Mouse (Mus musculus): ENCODE measurements at regions not wholly inside any gene's neighbourhood (a gene's known extent, or its start where the extent isn't known, plus 50 kb on each side); places are given as distances from the start of the nearest gene placed in this dataset.
A peak's percentile ranks its signal among the peaks of the same experiment; 100 is the strongest.

- no peak for DNase-seq (ENCODE audit: low read depth, low spot score)
Measured at GRCm38 (mm10) chr3:3746542-3746941, 2004.1 kb upstream of the Gm8797 start.

DNA sequence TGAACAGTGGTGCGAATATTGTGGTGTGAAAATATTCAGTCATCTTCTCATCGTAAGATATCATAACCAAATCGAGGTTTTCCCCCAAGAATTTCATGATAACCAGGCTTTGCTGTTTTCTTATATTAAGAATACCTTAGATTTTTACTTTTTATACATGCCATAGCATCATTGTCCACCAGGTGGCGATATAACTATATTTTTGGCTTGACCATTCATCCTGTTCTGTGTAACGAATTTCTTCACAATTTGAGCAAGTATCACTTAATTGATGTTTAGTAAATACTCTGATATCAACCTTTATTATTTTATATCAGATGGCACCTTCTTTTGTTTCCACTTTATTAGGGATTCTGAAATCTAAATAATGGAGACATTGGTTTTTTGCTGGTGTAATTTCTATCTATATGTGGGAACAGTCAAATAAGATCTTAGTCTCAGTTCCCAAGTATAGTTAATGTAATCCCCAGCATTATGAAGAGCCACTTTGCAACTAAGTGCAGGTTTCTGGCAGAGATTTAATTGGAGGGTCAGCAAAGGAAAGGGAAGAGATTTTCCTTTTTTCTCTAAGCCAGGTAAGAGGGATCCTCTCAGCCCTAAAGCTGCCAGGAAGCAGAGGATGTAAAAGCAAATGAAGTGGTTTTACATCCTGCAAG is 1998.9 kb upstream of the Gm8797 start:
- DNase-seq (ENCODE audit: low read depth, low spot score), result peak; percentile 41

DNA sequence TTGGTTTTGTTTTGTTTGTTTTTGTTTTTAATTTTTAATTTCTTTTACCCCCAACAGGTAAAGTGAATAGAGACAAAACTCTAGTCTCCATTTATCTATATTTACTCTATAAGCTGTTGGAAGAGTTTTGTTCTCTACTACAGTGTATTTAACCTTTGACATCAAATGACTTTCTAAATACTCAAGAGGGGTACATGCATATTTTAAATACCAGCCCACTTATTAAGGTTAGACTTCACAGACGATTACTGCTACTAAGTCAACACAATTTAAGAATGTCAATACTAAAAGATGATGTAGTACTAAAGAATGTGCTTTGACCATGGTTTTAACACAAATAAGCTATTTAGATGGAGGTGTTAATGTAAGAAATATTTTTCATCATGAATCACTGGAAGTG is 1989.3 kb upstream of the Gm8797 start:
- DNase-seq (ENCODE audit: low read depth, low spot score), result no peak

DNA sequence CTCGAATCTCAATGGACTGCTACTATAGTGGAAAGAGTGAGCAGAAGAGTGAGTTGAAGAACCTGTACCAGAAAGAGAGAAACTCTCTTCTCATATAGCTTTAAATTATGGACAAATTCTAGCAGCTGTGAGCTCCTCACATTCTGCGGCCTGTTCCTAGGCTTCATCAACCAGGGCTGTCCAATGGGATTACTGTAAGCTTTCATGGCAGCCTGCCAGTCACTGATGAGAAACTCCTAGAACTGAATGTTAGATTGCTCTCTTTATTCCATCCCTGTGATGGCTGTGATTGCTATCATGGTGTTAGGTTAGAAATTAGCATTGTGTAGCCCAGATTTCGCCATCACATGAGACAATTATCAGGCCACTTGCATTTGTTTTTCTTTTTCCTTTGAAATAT is 1966.4 kb upstream of the Gm8797 start:
- no peak for DNase-seq (ENCODE audit: low read depth, low spot score)

GRCm38 (mm10) chr3:3786039-3786438 is 1964.6 kb upstream of the Gm8797 start:
- DNase-seq (ENCODE audit: low read depth, low spot score), result no peak

GRCm38 (mm10) chr3:3807821-3808220 is 1942.8 kb upstream of the Gm8797 start:
- no peak for DNase-seq (ENCODE audit: low read depth, low spot score)

DNA sequence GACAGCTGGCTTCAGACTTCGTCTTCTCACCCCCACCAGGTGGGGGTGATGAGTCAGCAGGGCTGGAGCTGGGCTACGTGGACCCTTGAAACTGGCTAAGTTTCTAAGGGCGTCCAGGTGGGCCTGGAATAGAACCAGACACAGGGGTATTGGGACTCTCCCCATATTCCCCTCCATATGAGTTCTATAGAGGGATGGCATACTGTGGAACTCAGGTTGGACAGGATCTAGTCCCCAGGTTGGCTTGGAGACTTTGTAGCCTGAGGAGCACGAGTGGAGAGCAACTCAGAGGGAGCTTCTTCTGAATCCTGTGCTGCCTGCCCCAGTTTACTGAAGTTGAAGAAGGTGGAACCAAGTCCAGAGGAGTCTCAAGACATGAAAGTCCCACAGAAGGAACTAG is 1921.6 kb upstream of the Gm8797 start:
- DNase-seq (ENCODE audit: low read depth, low spot score), result no peak

GRCm38 (mm10) chr3:3831411-3832286 is 1919.0 kb upstream of the Gm8797 start:
- no peak for DNase-seq (ENCODE audit: low read depth, low spot score)
